Mouse (Mus musculus): ENCODE results near the gene Acadl.
A peak's percentile ranks its signal among the peaks of the same experiment; 100 is the strongest.

Acadl gene

DNA sequence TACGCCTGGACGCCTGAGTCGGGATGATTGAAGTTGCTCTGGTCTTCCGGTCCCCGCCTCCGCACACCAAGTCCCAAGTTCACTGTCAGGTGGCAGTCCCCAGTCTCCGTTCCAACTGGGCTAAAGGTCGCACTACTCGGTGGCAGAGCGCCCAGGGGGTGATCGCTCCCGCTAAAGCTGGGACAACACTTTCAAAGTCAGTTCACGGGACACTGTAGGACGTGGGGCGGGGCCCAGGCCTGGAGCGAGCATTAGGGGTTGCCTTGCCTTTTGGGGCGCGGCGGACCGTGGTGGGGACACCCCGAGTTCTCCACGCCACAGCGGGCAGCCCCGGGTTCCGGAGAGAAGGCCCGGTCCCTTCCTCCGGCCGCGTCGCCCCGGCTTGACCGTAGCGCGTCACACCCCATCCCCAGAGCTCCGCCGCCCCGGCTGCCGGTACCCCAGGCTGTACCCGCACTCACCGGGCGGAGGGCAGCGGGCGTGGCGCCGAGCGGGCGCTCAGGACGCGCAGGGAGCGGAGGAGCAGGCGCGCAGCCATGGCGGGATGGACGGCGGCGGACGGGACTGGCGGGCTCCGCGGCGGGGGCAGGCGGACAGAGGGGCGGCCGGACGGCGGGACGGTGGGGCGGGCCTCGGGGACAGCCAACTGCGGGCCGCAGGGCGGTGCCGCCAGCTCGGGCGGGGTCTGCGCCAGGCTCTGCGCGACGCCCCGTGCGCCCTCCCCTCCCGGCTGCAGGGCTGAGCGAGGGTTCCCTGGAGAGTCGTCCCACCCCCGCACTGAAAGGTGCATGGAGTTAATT, at the start of gene Acadl:
Gene Acadl (minus strand): TSS at position 566 of the 800 bp plus-strand sequence.
- ATAC-seq (ENCODE audit: low TSS enrichment), result peak; percentile 93

DNA sequence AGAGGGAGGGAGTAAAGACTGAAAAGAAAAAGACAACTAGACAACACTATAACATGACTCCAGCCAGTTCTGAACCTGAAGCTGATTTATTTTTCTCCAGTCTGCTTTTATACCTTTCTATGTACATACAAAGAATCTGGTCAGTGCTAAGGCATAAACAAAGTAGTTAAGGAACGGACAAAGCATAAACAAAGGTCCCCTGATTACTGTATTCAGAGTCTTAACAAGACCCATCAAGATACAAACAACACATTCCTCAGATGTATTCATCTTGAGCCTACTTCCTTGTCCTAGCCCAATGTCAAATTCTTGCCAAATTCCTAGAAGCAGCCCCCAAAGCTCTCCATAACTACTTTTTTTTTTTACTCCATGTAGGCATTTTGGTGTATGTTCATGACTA, 49.2 kb upstream of the Acadl start:
- ATAC-seq (ENCODE audit: low TSS enrichment), result no peak

DNA sequence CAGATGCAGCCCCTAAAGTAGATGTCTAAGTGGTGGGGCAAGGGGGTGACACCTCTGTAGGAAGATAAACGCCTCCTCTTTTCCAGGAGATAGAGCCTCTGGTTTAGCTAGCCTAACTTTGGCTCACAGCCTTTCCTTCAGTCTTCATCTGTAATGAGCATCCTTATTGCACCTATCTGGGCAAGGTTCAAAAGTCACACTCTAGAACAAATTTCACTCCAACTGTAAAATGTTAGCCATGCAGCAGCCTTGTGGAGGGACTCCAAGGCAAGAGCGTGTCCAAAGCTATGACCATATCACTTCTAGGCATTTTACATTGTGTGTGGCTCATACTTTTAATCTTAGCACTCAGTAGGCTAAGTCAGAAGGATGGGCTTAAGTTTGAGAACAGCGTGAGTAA, 39.5 kb upstream of the Acadl start:
- no peak for ATAC-seq (ENCODE audit: low TSS enrichment)

DNA sequence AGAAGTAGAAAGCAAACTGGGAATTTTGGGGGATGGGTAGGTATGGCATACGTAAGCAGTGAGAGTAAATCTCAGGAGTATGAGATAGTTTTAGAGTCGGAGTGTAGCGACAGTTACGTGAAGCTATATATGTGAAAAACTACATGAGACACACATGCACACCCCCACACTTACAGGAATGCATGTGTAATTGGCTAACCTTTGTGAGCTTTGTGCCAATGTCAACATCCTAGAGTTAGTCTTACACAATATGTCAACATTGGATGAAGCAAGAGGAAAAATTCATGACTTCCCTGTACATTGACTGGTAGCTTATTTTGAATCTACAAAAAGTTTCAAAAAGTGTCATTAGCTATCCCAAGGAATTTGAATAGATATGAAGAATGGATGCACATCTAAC, 37.9 kb upstream of the Acadl start:
- ATAC-seq (ENCODE audit: low TSS enrichment), result no peak

DNA sequence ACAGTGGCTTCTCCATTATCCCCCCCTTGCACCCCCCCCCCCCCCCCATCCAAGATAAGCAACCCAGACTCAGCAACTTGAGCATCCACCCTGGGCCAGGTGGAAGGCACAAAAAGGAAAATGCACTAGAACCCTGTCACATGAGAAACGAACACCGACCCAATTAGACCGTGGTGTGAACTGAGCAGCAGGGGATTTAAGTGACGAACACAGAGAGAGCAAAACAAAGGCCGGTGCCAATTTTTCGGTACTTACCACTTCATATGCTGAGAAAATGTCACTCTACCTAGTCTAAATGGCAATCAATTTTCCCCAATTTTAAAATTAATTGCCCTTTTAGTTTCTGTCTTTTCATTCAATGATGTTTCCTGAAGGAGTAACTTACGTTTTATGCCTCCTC, 35.2 kb upstream of the Acadl start:
- no peak for ATAC-seq (ENCODE audit: low TSS enrichment)

DNA sequence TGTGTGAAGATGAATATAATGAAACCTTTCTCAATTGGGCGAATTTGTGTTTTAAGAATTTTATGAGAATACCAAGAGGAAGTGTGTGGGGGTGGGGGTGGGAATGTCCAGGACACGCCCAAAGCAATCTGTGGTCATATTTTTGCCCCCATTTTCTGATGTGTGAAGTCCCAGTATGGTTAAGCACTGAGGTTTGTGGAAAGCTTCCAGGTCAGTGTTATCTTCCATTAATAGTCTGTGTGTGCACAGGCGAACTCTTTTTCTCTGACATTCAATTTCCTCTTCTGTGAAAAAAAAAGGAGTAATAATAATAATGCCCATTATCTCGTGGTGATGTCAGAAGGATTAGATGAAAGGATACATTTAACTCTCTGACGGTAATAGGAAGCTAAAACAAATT, 33.5 kb upstream of the Acadl start:
- peak; percentile 11; the same call in 1 of the 2 replicates for ATAC-seq (ENCODE audit: low TSS enrichment)

DNA sequence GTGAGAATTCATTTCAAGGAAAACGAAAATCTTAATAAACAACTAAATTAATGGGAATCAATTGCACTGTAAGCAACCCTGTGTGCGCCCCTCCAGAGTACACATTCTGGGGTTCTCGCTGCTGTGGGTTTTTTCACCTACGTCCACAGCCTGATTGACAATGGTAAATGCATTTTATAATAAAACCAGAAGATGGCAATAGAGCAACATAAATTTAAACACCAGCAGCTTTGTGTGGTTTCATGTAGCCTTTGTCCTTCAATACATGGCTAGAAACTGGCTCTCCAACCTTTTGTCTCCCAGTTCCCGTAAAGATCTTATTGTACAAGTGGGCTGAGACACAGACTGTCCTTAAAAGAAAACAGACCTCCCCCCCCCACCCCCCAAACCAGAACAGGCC, 33.0 kb upstream of the Acadl start:
- peak; percentile 93 for ATAC-seq (ENCODE audit: low TSS enrichment)

DNA sequence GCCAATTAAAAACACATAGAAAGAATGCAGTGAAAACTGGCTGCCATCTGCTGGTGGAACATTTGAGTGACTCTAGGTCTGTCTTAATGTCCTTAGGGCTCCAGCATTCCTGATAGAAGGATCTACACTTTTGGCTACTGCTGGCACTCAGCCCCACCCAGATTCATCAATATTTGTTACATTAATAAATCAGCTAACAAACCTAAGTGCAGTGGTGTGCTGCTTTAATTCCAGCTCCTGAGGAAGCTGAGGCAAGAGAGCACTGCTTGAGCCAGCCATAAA, 32.7 kb upstream of the Acadl start:
- peak; percentile 82 for ATAC-seq (ENCODE audit: low TSS enrichment)

DNA sequence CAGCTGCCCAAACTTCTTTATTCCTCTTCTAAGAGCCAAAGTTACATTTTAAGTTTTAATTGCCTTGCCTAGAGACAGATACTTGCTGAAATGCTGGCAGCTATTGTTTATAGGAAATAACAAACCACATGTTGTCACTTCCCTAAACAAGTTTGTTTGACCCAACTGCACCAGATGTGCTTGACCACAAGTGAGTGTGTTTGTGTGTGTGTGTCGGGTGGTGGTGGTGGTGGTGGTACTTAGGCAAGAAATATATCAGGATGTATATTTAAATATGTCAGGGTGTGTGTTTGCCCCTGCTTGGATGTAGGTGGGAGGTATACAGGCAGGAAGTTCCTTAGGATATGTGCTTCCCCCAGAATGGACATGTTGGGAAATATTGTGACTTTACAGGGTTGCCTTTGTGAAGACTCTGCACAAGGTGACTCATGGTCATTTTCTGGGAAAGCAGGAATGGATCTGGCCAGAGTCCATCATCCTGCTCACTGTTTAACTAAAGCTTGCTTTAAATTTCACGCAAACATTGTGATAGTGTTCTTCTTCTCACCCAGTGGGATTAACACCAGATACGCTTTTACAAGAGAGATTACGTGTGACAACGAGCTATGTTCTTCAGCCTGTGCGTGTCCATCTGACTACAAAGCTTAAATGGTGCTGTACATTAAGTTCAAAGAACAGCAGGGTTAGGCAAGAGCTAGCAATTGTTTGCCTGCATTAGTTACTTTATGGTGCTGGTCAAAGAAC, 32.2 kb upstream of the Acadl start:
- ATAC-seq (ENCODE audit: low TSS enrichment), result peak; percentile 11; the same call in 1 of the 2 replicates

DNA sequence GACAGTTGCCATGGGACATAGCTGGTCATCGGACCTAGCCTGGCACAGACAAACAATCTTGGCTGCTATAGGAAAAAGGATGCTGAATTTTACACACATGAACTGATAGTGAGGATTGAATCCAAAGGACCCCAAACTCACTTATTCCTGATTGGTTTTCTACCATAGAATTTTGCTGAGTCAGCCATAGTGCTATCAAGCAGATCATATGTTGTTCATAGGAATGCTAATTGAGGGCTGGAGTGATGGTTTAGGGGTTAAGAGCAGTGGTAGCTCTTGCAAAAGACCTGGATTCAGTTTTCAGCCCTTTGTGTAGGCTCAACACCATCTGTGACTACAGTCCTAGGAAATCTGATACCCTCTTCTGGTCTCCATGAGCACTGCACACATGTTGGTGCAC, 24.1 kb upstream of the Acadl start:
- no peak for ATAC-seq (ENCODE audit: low TSS enrichment)

DNA sequence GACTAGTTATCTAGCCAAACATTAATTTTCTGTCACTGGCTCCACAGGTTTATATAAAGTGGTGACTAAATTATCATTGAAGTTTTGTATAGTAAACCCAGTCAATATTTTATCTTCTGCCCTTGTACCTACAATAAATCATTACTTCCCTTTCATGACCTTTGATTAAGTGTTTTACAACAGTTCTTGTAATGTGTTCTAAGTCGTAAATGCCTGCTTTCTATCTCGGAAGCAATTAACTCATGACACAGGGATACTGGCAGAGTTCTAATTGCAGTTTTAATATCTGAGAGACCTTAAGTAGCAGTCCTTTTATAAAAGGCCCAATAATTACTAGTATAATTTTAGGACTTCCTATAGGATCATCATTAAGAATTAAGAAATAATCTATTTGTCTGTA, 17.1 kb upstream of the Acadl start:
- ATAC-seq (ENCODE audit: low TSS enrichment), result no peak

DNA sequence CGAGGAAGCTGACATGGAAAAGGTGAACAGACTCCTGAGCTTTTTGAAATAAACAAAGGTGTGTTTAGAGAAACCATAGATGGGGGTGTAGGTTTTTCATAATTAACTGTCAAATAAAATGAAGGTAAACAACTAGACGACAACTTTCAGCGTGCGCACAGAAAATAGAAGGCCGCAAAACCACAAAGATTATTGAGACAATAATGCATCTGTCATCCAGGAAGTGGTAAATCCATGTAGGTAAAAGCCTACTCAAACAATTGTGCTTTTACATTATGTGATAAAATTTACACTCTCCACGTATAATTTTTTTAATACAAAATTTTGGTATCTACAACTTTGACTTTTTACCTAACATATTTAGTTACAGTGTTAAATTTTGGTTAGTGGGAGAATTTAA, 11.7 kb upstream of the Acadl start:
- ATAC-seq (ENCODE audit: low TSS enrichment), result no peak

DNA sequence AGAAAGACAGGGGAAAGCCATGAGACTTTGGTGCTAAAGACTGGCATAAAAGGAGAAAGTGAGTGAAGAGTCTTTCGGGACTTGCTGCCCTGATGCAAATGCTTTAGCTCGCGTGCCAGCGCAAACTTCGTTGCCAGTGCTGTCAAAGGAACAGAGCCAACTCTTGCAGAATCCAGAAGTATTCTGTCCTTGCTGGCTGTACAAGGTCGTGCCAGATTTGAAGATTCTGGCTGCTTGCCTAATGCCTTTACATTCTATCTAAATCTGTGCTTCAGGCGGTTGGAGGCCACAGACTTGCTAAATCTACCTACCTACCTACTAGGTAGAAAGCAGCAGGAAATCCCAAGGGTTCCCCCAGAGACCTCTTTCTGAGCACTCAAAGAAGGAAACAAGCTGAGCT, 8.5 kb upstream of the Acadl start:
- peak; percentile 23; the same call in 1 of the 2 replicates for ATAC-seq (ENCODE audit: low TSS enrichment)

DNA sequence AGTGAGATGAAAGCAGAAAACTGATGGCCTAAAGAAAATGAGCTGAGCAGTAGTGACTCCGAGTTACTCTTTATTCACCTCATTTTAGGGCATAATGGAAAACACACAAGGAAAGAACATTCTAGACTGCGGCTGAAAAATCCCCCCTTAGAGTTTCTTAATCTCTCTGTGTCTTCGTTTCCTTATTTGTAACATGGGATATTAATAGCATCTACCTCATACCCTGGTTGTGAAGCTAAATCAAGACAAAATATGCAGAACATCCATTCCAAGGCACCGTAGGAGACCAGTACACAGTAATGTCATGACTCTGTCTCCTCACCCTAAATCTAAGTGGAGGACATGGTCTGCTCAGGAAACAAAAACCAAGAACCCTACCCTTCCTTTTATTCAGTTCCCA, 2.6 kb upstream of the Acadl start:
- no peak for ATAC-seq (ENCODE audit: low TSS enrichment)

DNA sequence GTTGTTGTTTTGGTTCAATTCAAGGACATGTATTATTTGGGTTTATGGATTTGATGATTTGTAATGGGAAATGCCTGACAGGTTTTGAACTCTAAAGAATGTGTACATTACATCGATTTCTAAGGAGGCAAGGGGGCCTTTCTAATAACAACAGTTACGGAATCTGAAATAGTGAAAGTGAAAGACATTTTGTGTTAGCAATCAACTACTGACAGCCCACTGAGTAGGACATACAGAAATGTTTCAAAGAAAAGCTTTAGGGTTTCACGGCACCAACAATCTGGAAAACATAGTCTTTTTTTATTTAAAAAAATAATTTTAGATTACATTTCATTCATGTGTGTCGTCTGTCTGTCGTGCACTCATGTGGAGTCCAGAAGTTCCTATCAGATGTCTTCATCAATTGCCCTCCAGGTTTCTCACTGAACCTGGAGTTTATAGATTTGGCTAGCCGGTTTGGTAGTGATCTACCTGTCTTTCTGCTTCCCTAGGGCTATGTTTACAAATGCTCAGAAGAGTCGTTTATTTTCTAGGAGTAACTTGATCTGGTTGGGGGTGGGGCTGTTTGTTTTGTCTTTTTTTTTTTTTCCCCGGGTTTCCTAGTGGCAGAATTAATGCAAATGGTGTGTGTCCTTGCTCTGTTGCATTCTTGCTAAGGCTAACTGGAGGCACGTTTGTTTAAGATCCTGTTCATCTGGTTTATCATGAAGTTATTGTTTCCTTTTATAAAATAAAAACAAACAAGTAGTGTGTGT, 841 bp upstream of the Acadl start:
- ATAC-seq (ENCODE audit: low TSS enrichment), result no peak

DNA sequence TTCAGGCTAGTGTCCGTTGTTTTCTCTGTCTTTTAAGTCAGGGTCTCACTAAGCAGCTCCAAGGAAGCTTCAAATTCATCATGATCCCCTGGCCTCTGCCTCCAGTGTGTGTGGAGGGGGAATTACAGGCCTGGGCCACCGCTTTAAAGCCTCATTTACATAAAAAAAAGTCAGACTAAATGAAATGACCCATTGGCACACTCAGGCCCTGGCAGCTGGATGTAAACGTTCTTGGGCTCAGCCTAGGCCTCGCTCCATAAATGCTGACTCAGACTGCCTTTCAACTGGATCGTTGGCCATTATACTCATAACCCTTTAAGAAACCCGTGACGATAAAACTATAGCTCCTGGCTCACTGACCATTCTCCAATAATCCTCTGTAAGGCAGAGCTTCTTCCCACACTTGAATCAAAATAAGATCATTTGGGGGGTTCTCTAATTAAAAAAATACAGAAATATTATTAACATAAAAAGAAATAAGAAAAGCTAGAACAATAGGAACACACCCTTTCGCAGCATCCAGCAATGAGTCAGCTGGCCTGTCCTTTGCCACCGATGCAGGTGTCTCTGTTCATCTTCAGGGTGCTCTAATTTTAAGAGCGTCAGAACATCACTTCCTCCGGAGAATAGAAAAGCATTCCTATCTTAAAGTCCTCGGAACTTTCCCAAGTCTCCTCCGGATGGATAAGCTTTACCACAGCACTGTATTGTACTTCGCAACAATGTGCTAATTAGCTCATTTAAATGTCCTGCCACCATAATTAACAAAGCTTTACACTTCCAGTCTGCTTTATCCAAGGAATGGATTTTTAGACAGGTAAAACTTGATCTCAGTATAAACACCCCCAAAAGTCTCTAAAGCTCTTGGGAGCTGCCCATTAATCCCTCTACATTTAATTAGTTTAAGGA, 1.1 kb downstream of the Acadl start:
- no peak for ATAC-seq (ENCODE audit: low TSS enrichment)

DNA sequence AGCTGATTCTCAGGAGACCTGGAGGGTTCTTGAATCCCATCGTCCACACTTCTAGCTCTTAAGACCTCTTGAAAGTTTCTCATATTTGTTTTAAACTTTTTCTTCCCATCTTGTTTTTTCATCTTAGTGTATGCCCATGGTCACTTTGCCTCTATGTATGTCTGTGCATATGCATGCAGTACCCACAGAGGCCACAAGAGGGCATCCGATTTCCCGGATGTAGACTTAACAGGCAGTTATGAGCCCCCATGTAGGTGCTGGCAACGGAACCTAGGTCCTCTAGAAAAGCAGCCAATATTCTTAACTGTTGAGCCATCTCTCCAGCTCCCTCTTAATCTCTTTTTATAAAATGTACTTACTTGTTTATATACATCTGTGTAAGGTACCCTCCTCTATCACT, 15.6 kb downstream of the Acadl start:
- no peak for ATAC-seq (ENCODE audit: low TSS enrichment)

DNA sequence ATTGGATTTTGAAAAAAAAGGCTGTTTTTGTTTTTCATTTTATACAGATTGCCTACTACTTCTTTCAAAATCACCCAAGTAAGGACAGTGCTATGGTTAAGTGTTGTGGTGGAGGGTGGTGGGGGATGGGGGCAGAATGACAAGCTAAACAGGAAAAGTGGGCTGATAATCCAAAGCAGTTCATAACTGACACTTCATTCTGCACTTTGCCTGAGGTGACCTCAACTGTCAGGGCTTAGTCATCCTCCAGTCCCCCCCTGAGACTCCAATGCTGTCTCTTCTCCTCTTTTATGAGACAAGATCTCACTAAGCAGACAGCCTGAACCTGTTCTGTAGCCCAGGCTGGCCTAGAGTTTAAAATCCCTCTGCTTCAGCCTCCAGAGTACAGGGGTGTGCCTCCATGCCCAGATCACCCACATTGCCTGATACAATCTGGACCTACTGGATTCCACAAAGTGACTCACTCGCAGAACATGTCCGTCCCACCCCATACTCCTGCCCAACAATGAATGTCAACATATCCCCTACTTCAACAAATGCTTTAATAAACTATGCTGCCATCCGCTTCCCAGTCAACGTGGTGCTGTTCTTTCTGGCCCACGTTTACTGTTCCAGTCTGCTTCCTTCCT, 17.3 kb downstream of the Acadl start:
- no peak; the same call in 1 of the 2 replicates for ATAC-seq (ENCODE audit: low TSS enrichment)

DNA sequence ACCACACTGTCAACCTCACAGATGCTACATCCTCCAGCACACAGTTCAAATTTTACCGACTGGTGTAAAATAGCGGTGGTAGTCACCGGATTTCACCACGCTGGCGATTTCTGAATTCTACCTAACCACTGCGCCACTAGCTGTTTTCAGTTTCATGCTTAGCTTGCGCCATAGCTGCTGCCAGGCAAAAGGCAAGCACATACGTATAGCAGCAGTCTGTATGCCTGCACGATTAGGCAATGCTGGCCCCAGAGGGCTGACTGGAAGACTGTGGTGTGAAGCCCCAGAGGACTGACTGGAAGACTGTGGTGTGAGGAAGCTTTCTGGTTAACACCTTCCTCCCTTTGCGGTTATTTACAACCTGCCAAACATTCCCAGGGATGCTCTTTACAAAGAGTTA, 21.1 kb downstream of the Acadl start:
- ATAC-seq (ENCODE audit: low TSS enrichment), result no peak

DNA sequence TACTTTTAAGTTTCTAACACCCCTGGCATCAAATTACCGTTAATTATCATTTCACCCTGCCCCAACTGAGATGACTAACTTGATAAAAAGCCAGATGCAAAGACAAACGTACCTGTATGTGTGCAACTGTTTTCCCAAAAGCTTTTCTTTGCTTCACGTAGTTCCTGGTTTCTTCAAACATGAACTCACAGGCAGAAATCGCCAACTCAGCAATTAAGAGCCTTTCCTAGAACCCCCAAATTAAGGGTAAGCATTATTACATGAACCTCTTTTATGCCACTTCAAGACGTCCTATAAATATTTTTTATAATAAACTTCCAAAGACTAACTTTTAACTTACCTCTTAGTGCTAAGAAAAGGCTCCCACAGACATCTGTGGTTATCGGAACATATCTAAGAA, 21.6 kb downstream of the Acadl start:
- no peak for ATAC-seq (ENCODE audit: low TSS enrichment)

DNA sequence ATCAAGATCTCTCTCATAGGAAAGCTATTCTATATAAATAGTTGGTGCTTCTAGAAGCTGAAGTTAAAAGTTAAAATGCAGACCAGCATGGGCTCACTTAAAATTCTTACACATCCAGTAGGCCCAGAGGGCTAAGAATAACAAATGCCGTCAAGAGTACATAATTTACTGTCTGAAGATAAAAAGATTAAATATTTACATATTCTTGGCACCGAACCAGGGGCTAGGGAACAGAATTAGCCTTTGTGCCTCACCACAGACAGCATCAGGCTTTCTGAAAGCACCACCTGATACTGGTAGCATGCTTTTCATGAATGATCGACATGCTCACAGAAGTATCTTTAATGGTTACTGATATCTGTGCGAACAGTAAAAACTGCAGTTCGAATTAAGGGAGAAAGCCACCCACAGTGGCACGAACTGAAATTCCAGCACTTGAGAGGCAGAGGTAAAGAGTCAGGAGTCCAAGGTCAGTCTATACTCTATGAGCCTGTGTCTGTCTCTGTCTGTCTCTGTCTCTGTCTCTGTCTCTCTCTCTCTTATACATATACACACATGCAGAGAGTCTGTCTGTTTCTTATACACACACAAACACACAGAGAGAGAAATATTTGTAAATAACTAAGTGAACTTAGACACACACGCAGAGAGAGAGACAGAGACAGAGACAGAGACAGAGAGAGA, 23.2 kb downstream of the Acadl start:
- no peak for ATAC-seq (ENCODE audit: low TSS enrichment)
